Mouse (Mus musculus) thymus, adult 2 months (tissue): ENCODE measurements around the gene Kdelr2. TPM values are rescaled to one million over a fixed set of nuclear protein-coding genes. Genes with fewer than 3 reads are reported as not detected.

Source experiments
- DNase-seq: peaks from one replicate; pipeline ENCODE4 v3.0.0; 2021
- H3K27ac ChIP-seq: fragments of 200-500 bp; 2 replicates; pipeline ENCODE4 v1.5.1; 2012; ENCODE audit warnings: low read length, control low read depth; ENCODE audit not compliant: control insufficient read depth, insufficient read depth
- H3K27me3 ChIP-seq: fragments of 200-500 bp; 2 replicates; pipeline ENCODE4 v1.6.1; 2012; ENCODE audit warnings: mild to moderate bottlenecking, low read length, moderate library complexity, mixed read lengths; ENCODE audit not compliant: control insufficient read depth, insufficient read depth
- H3K36me3 ChIP-seq: fragments of 200-500 bp; 2 replicates; pipeline ENCODE4 v1.6.1; 2012; ENCODE audit warnings: mild to moderate bottlenecking, low read length, moderate library complexity; ENCODE audit not compliant: control insufficient read depth, insufficient read depth
- H3K4me1 ChIP-seq: fragments of 200-500 bp; replicated peaks from 2 replicates; pipeline ENCODE4 v1.6.1; 2012; ENCODE audit warnings: low read length; ENCODE audit not compliant: control insufficient read depth, insufficient read depth
- H3K4me3 ChIP-seq: fragments of 200-500 bp; 2 replicates; pipeline ENCODE4 v1.5.1; 2012; ENCODE audit warnings: mild to moderate bottlenecking, low read length, control low read depth, moderate library complexity; ENCODE audit not compliant: control insufficient read depth, insufficient read depth
- CTCF ChIP-seq: fragments of 200-500 bp; IDR thresholded peaks from 2 replicates; pipeline ENCODE4 v1.5.1; 2012; ENCODE audit warnings: mild to moderate bottlenecking, control low read depth, low read length, moderate library complexity, borderline replicate concordance; ENCODE audit not compliant: control insufficient read depth, poor library complexity, insufficient read depth; ENCODE audit errors: extremely low read depth
- POLR2A ChIP-seq: fragments of 200-500 bp; IDR thresholded peaks from 2 replicates; pipeline ENCODE4 v1.6.1; 2012; ENCODE audit warnings: mild to moderate bottlenecking, low read length, control low read depth, moderate library complexity; ENCODE audit not compliant: control insufficient read depth, poor library complexity, insufficient read depth; ENCODE audit errors: extremely low read depth
- WGBS: fragments of 180-500 bp; shearing (Covaris S2); methylation state at CpG from one replicate; pipeline ENCODE4 v1.1.7; 2018; 5-methylcytosine and 5-hydroxymethylcytosine counted together
- polyA plus RNA-seq: library from polyadenylated mRNA; depleted of rRNA; stranded (reverse); fragments of >200 nt; gene quantifications from 2 replicates; pipeline ENCODE4 v1.2.3, GENCODE M21; 2012

Gene Kdelr2
- polyA plus RNA-seq, 1 experiment, result 61.6 TPM

- no peaks in the 10 kb centered on the region for H3K36me3 ChIP-seq
- H3K27ac ChIP-seq, result no peak overlapping the region
- H3K27me3 ChIP-seq, result peaks cover 4% of the 10 kb centered on the region
- H3K4me1 ChIP-seq, result no peaks in the 10 kb centered on the region; the same call in 1 of the 2 replicates
- no peak overlapping the region for H3K4me3 ChIP-seq
- TF ChIP-seq POLR2A (no peak), CTCF (no peak)
- DNase-seq, result no peak
- WGBS, result 74% methylated on average over 7 of the region's 7 CpGs
Observed at GRCm38 (mm10) chr5:143361428-143361827, 42.2 kb upstream of the Kdelr2 start.

GRCm38 (mm10) chr5:143363678-143364615 lies 39.7 kb upstream of the Kdelr2 start:
- Histone ChIP-seq H3K36me3 (no peaks in the 10 kb centered on the region), H3K27ac (no peak overlapping the region), H3K27me3 (peaks cover 4% of the 10 kb centered on the region), H3K4me3 (no peak overlapping the region), H3K4me1 (no peaks in the 10 kb centered on the region; the same call in 1 of the 2 replicates)
- TF ChIP-seq POLR2A (no peak), CTCF (no peak)
- no peak for DNase-seq
- WGBS, result 4% methylated on average over 47 of the region's 47 CpGs

DNA sequence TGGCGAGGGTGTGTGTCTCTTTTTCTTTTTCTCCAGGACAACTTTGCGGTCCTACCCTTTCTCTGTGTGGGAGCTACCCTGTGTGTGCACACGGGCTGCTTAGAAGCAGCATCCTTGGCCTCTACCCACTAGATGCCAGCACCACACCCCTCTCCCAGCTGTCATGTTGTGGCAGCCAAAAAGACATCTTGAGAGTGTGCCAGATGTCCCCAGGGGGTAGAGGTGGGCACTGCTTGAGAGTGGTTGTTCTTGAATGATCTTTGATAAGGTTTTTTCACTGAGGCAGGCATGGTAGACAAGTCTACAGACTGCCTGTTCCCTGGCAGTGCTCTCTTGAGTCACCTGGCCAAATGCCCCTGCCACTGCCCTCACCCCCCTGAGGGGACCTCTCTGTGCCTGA lies 35.7 kb upstream of the Kdelr2 start:
- DNase-seq, result no peak
- no peak for TF ChIP-seq POLR2A
- TF ChIP-seq CTCF, result no peak
- peaks cover 13% of the 10 kb centered on the region for H3K27me3 ChIP-seq
- H3K27ac ChIP-seq, result no peak overlapping the region
- no peak overlapping the region for H3K4me3 ChIP-seq
- 79% methylated on average over 3 of the region's 3 CpGs for WGBS
- no peaks in the 10 kb centered on the region; the same call in 1 of the 2 replicates for H3K4me1 ChIP-seq
- no peaks in the 10 kb centered on the region for H3K36me3 ChIP-seq

DNA sequence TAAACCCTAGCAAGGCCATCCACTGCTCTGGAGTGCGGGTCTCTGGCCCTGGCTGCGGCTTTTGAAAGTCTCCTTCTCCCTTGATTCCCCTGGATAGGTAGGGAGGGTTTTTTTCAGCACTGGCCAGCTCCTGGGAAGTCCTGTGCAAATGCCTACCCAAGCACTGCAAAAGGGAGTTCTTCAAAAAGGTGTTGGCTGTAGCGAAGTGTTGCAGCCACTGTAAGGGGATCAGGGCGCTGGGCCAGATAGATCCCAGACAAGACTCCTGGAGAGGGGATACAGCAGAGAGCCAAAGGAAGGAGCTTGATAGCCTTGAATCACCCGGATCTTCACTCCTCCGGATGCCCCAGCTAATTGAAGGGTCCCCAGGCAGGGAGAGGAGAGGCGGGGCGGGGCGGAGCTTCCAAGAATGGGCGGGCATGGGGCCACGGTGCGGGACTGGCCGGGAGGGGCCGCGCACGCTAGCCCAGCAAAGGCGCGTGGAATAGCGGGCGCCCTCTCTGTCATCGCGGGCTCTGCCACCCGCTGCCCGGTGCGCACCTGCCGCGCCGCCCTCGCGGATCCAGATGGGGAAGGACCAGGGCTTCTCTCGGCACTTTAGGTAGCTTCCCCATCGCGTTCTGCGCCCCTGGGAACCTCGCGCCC lies 33.9 kb upstream of the Kdelr2 start:
- H3K27ac ChIP-seq, result no peak overlapping the region
- TF ChIP-seq POLR2A (no peak), CTCF (no peak)
- H3K4me1 ChIP-seq, result no peaks in the 10 kb centered on the region
- WGBS, result 4% methylated on average over 36 of the region's 36 CpGs
- H3K36me3 ChIP-seq, result no peaks in the 10 kb centered on the region
- H3K27me3 ChIP-seq, result peaks cover 9% of the 10 kb centered on the region; the same call in 1 of the 2 replicates
- no peak for DNase-seq
- H3K4me3 ChIP-seq, result no peak overlapping the region

GRCm38 (mm10) chr5:143370416-143371145 lies 33.1 kb upstream of the Kdelr2 start:
- H3K27me3 ChIP-seq, result peaks cover 9% of the 10 kb centered on the region; the same call in 1 of the 2 replicates
- no peak overlapping the region for H3K4me3 ChIP-seq
- no peaks in the 10 kb centered on the region for H3K4me1 ChIP-seq
- WGBS, result 36% methylated on average over 17 of the region's 17 CpGs
- H3K27ac ChIP-seq, result no peak overlapping the region
- H3K36me3 ChIP-seq, result no peaks in the 10 kb centered on the region
- DNase-seq, result no peak
- TF ChIP-seq CTCF (no peak), POLR2A (no peak)

DNA sequence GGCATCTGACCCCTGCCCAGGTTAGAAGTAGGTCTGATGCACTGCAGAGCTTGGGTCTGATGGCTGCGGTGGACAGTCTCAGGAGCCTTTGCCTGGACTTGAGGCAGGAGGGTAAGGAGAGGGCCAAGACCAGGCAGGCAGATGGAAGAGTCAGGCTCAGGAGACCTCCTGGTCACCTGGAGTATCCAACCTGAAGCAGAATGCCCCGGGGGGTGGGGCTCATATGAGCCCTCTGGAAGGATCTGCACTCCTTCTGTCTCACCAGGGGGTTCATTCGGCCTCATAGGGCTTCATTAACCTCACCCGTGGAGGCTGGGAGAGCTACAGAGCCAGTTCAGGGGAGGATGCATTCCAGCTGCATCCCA lies 32.5 kb upstream of the Kdelr2 start:
- WGBS, result 69% methylated on average over 4 of the region's 4 CpGs

More for the DNA sequence above, 32.5 kb upstream of the Kdelr2 start:
- TF ChIP-seq POLR2A, result no peak
- TF ChIP-seq CTCF, result no peak
- H3K27me3 ChIP-seq, result peaks cover 9% of the 10 kb centered on the region; the same call in 1 of the 2 replicates
- no peak for DNase-seq
- H3K4me1 ChIP-seq, result no peaks in the 10 kb centered on the region
- H3K4me3 ChIP-seq, result no peak overlapping the region
- no peak overlapping the region for H3K27ac ChIP-seq
- H3K36me3 ChIP-seq, result no peaks in the 10 kb centered on the region
